Mouse (Mus musculus): ENCODE measurements around the gene Miip. TPM values are rescaled to one million over a fixed set of nuclear protein-coding genes. Genes with fewer than 3 reads are reported as not detected.

Gene Miip
- total and polyA plus RNA-seq, 2 experiments from 2014 or later = 18.0 to 24.0 TPM

GRCm38 (mm10) chr4:147903601-147904000 is 35.0 kb upstream of the Miip start:
- DNase-seq (ENCODE audit: low spot score) (no peak), ATAC-seq (ENCODE audit: insufficient read depth, low read depth) (no peak)
- Histone ChIP-seq H3K9me3 (replicated peaks; ENCODE audit: control insufficient read depth, low read length) (no peaks in the 10 kb centered on the region), H3K9ac (replicated peaks; ENCODE audit: low read depth, low read length) (peak overlapping the region; percentile 89), H3K27ac (ENCODE audit: low read depth) (peak overlapping the region; percentile 90), H3K27me3 (ENCODE audit: control insufficient read depth, insufficient read depth, low read length) (no peaks in the 10 kb centered on the region), H3K36me3 (replicated peaks; ENCODE audit: control insufficient read depth, insufficient read depth, low read length) (peaks cover 30% of the 10 kb centered on the region), H3K4me1 (ENCODE audit: control insufficient read depth, insufficient read depth) (peaks cover 39% of the 10 kb centered on the region), H3K4me2 (ENCODE audit: low read depth, low read length) (peak overlapping the region; percentile 64), H3K4me3 (ENCODE audit: low read depth, low read length) (peak overlapping the region; percentile 86)
- WGBS = 47% methylated on average over 3 of the region's 3 CpGs
- TF ChIP-seq CTCF (IDR thresholded peaks at IDR 0.05; ENCODE audit: low read depth) (no peak), EP300 (IDR thresholded peaks at IDR 0.05; ENCODE audit: low read depth) (no peak)

- Histone ChIP-seq H3K27ac (ENCODE audit: low read depth) (peak overlapping the region; percentile 90), H3K4me3 (ENCODE audit: low read depth, low read length) (peak overlapping the region; percentile 86; the same call in 1 of the 2 replicates), H3K9me3 (replicated peaks; ENCODE audit: control insufficient read depth, low read length) (no peaks in the 10 kb centered on the region), H3K36me3 (replicated peaks; ENCODE audit: control insufficient read depth, insufficient read depth, low read length) (peaks cover 36% of the 10 kb centered on the region), H3K9ac (replicated peaks; ENCODE audit: low read depth, low read length) (no peak overlapping the region), H3K4me1 (ENCODE audit: control insufficient read depth, insufficient read depth) (peaks cover 45% of the 10 kb centered on the region), H3K27me3 (ENCODE audit: control insufficient read depth, insufficient read depth, low read length) (no peaks in the 10 kb centered on the region), H3K4me2 (ENCODE audit: low read depth, low read length) (peak overlapping the region; percentile 64)
- WGBS = 69% methylated on average over 12 of the region's 12 CpGs
- TF ChIP-seq EP300 (IDR thresholded peaks at IDR 0.05; ENCODE audit: low read depth) (no peak), CTCF (IDR thresholded peaks at IDR 0.05; ENCODE audit: low read depth) (no peak)
- ATAC-seq (ENCODE audit: insufficient read depth, low read depth) (no peak), DNase-seq (ENCODE audit: low spot score) (no peak)
Measured at GRCm38 (mm10) chr4:147902906-147903500, 34.4 kb upstream of the Miip start.

GRCm38 (mm10) chr4:147900452-147900851 is 31.8 kb upstream of the Miip start:
- no peak overlapping the region for H3K4me3 ChIP-seq (ENCODE audit: low read depth, low read length)
- H3K9me3 ChIP-seq (replicated peaks; ENCODE audit: control insufficient read depth, low read length) = no peaks in the 10 kb centered on the region
- WGBS = 39% methylated on average over 7 of the region's 7 CpGs
- H3K27me3 ChIP-seq (ENCODE audit: control insufficient read depth, insufficient read depth, low read length) = no peaks in the 10 kb centered on the region
- peaks cover 56% of the 10 kb centered on the region for H3K36me3 ChIP-seq (replicated peaks; ENCODE audit: control insufficient read depth, insufficient read depth, low read length)
- ATAC-seq (ENCODE audit: insufficient read depth, low read depth) = no peak
- H3K4me2 ChIP-seq (ENCODE audit: low read depth, low read length) = peak overlapping the region; percentile 22; the same call in 1 of the 2 replicates
- TF ChIP-seq EP300 (IDR thresholded peaks at IDR 0.05; ENCODE audit: low read depth) = no peak
- TF ChIP-seq CTCF (IDR thresholded peaks at IDR 0.05; ENCODE audit: low read depth) = no peak
- peak overlapping the region; percentile 85 for H3K27ac ChIP-seq (ENCODE audit: low read depth)
- peaks cover 59% of the 10 kb centered on the region for H3K4me1 ChIP-seq (ENCODE audit: control insufficient read depth, insufficient read depth)
- DNase-seq (ENCODE audit: low spot score) = peak; percentile 49
- no peak overlapping the region for H3K9ac ChIP-seq (replicated peaks; ENCODE audit: low read depth, low read length)

GRCm38 (mm10) chr4:147897348-147897747 is 28.7 kb upstream of the Miip start:
- Histone ChIP-seq H3K27me3 (ENCODE audit: control insufficient read depth, insufficient read depth, low read length) (no peaks in the 10 kb centered on the region), H3K36me3 (replicated peaks; ENCODE audit: control insufficient read depth, insufficient read depth, low read length) (peaks cover 75% of the 10 kb centered on the region), H3K4me1 (ENCODE audit: control insufficient read depth, insufficient read depth) (peaks cover 54% of the 10 kb centered on the region), H3K4me3 (ENCODE audit: low read depth, low read length) (no peak overlapping the region), H3K4me2 (ENCODE audit: low read depth, low read length) (no peak overlapping the region), H3K9me3 (replicated peaks; ENCODE audit: control insufficient read depth, low read length) (no peaks in the 10 kb centered on the region), H3K27ac (ENCODE audit: low read depth) (peak overlapping the region; percentile 98), H3K9ac (replicated peaks; ENCODE audit: low read depth, low read length) (peak overlapping the region; percentile 44; the same call in 1 of the 2 replicates)
- DNase-seq (ENCODE audit: low spot score) = peak; percentile 88
- 39% methylated on average over 3 of the region's 3 CpGs for WGBS
- TF ChIP-seq CTCF (IDR thresholded peaks at IDR 0.05; ENCODE audit: low read depth) (no peak), EP300 (IDR thresholded peaks at IDR 0.05; ENCODE audit: low read depth) (peak; percentile 86)
- peak; percentile 78 for ATAC-seq (ENCODE audit: insufficient read depth, low read depth)

GRCm38 (mm10) chr4:147896411-147896810 is 27.8 kb upstream of the Miip start:
- no peaks in the 10 kb centered on the region for H3K27me3 ChIP-seq (ENCODE audit: control insufficient read depth, insufficient read depth, low read length)
- ATAC-seq (ENCODE audit: insufficient read depth, low read depth) = peak; percentile 79
- WGBS = 8% methylated on average over 1 of the region's 1 CpGs
- H3K36me3 ChIP-seq (replicated peaks; ENCODE audit: control insufficient read depth, insufficient read depth, low read length) = peaks cover 78% of the 10 kb centered on the region
- TF ChIP-seq CTCF (IDR thresholded peaks at IDR 0.05; ENCODE audit: low read depth) = no peak
- TF ChIP-seq EP300 (IDR thresholded peaks at IDR 0.05; ENCODE audit: low read depth) = no peak
- no peak overlapping the region for H3K9ac ChIP-seq (replicated peaks; ENCODE audit: low read depth, low read length)
- peak overlapping the region; percentile 98 for H3K27ac ChIP-seq (ENCODE audit: low read depth)
- peaks cover 54% of the 10 kb centered on the region for H3K4me1 ChIP-seq (ENCODE audit: control insufficient read depth, insufficient read depth)
- H3K4me2 ChIP-seq (ENCODE audit: low read depth, low read length) = no peak overlapping the region
- no peak overlapping the region for H3K4me3 ChIP-seq (ENCODE audit: low read depth, low read length)
- DNase-seq (ENCODE audit: low spot score) = peak; percentile 81
- no peaks in the 10 kb centered on the region for H3K9me3 ChIP-seq (replicated peaks; ENCODE audit: control insufficient read depth, low read length)

All from heart, postnatal 0 days (tissue).